Mouse (Mus musculus) midbrain, embryonic 16.5 days (tissue): ENCODE results near the gene Arid5a. TPM values are rescaled to one million over a fixed set of nuclear protein-coding genes. Genes with fewer than 3 reads are reported as not detected.

Source experiments
- ATAC-seq: fragments of 200-750 bp; cut with Nextera tagmentation; 2 replicates; pipeline ENCODE4 v1.8.0; 2017; ENCODE audit warnings: moderate TSS enrichment
- H3K27ac ChIP-seq: fragments of 300-500 bp; sonication (generic); 2 replicates; pipeline ENCODE4 v1.5.1; 2014; ENCODE audit warnings: mild to moderate bottlenecking, low read length, mixed read lengths
- H3K27me3 ChIP-seq: fragments of 300-500 bp; sonication (generic); 2 replicates; pipeline ENCODE4 v1.6.1; 2014; ENCODE audit warnings: low read depth, low read length, mixed read lengths; ENCODE audit not compliant: control insufficient read depth, insufficient read depth
- H3K36me3 ChIP-seq: fragments of 300-500 bp; sonication (generic); 2 replicates; pipeline ENCODE4 v1.6.1; 2014; ENCODE audit warnings: mild to moderate bottlenecking, low read length, moderate library complexity, mixed read lengths; ENCODE audit not compliant: control insufficient read depth, insufficient read depth
- H3K4me1 ChIP-seq: fragments of 300-500 bp; sonication (generic); 2 replicates; pipeline ENCODE4 v1.6.1; 2014; ENCODE audit warnings: mild to moderate bottlenecking, low read length, mixed read lengths; ENCODE audit not compliant: control insufficient read depth, insufficient read depth
- H3K4me2 ChIP-seq: fragments of 300-500 bp; sonication (generic); 2 replicates; pipeline ENCODE4 v1.6.1; 2014; ENCODE audit warnings: mild to moderate bottlenecking, low read length, mixed read lengths
- H3K4me3 ChIP-seq: fragments of 300-500 bp; sonication (generic); 2 replicates; pipeline ENCODE4 v1.5.1; 2014; ENCODE audit warnings: low read depth, mild to moderate bottlenecking, low read length, moderate library complexity, mixed read lengths
- H3K9ac ChIP-seq: fragments of 300-500 bp; sonication (generic); 2 replicates; pipeline ENCODE4 v1.6.1; 2014; ENCODE audit warnings: low read depth, low read length, mixed read lengths
- H3K9me3 ChIP-seq: fragments of 300-500 bp; sonication (generic); replicated peaks from 2 replicates; pipeline ENCODE4 v1.6.1; 2014; ENCODE audit warnings: mild to moderate bottlenecking, low read length, mixed read lengths; ENCODE audit not compliant: control insufficient read depth, poor library complexity, severe bottlenecking
- WGBS: fragments of 180-500 bp; shearing (Covaris S2); extraction: QIAGEN DNeasy Blood & Tissue Kit; methylation state at CpG from one replicate; pipeline ENCODE4 v1.1.7; 2014; 5-methylcytosine and 5-hydroxymethylcytosine counted together
- polyA plus RNA-seq: library from polyadenylated mRNA; unstranded; fragments of >200 nt; fragmentation: Nextera tagmentation; extraction: Ambion mirVana; gene quantifications from 2 replicates; pipeline ENCODE4 v1.2.1, GENCODE M21; 2015

The Arid5a gene
- polyA plus RNA-seq, 1 experiment from 2014 or later, result 2.8 TPM

DNA sequence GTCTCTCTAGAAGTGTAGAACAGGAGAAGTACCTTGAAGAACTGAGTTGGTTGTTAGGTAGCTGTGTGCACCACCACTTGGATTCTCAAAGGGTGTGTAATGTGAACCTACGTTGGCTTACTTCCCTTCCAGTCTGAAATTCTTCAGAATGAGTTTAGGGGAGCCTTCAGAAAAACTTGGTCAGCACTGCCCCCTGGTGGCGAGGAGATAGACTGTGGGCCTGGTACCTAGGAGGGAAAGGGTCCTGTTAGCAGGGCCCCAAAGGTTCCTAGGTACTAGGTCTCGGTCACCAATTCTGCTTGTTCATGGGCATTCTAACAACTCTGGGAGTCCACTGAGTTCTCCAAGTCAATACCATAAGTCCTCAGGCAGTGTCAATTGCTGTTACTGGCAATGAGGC, 28.3 kb upstream of the Arid5a start:
- Histone ChIP-seq H3K36me3 (no peaks in the 10 kb centered on the region), H3K4me1 (no peaks in the 10 kb centered on the region), H3K4me2 (no peak overlapping the region), H3K4me3 (no peak overlapping the region), H3K27ac (no peak overlapping the region), H3K9me3 (no peaks in the 10 kb centered on the region), H3K27me3 (no peaks in the 10 kb centered on the region), H3K9ac (no peak overlapping the region)
- ATAC-seq, result no peak
- 22% methylated on average over 3 of the region's 3 CpGs for WGBS

DNA sequence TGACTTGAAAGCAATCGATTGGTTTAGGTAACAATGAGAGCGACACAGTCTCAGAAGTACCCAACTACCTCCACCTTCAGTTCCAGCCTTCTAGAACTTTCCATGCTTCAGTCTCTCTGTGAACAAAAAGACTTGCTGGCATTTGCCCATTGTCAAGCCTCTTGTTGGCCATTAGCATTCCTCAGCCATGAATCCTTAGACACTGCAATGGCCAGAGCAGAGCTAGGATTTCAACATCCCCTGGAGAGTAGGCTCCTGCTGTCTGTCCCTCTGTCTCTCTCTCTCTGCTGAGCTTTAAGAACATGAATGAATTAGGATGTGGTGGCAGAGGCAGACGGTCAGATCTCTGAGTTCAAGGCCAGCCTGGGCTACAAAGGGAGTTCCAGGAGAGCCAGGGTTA, 26.6 kb upstream of the Arid5a start:
- Histone ChIP-seq H3K4me2 (no peak overlapping the region), H3K36me3 (no peaks in the 10 kb centered on the region), H3K9me3 (no peaks in the 10 kb centered on the region), H3K4me3 (no peak overlapping the region), H3K4me1 (no peaks in the 10 kb centered on the region), H3K9ac (no peak overlapping the region), H3K27ac (no peak overlapping the region), H3K27me3 (no peaks in the 10 kb centered on the region)
- no peak for ATAC-seq
- WGBS, result 87% methylated on average over 3 of the region's 3 CpGs

DNA sequence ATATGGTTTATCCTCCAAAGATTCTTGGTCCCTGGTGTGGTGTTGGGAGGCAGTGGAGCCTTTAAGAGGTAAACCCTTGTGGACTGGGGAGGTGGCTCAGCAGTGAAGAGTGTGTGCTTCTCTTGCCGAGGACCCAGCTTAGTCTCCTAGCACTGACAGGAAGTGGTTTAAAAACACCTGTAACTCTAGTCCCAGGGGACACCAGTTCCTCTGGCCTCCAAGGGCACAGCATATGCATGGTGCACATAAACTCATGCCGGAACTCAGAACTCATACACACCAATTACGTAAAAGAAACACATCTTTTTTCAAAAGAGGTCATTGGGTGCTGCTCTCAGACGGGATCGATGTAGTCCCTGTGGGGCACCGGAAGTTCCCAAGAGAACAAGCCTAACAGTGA, 25.7 kb upstream of the Arid5a start:
- 93% methylated on average over 6 of the region's 6 CpGs for WGBS

DNA sequence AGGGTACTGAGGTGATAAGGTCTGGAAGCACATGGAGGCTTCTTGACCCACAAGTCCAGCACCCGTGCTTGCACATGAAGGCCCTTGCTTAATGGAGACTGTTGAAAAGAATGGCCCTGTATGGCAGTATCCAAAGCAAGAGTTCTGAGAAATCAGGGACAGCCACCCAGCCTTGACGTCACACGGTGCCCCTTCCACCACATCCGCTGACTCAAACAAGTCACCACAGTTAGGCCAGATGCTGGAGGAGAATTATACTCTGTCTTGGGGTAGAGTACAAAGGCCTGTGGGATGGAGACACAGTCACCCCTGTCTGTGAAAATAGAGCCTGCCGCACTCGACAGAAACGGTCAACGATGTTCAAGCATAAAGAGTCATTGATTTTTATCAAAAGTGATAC, 14.1 kb upstream of the Arid5a start:
- Histone ChIP-seq H3K36me3 (no peaks in the 10 kb centered on the region), H3K27ac (no peak overlapping the region), H3K4me2 (no peak overlapping the region), H3K9me3 (no peaks in the 10 kb centered on the region), H3K9ac (no peak overlapping the region), H3K27me3 (no peaks in the 10 kb centered on the region; the same call in none of the 2 replicates), H3K4me3 (no peak overlapping the region), H3K4me1 (no peaks in the 10 kb centered on the region)
- 93% methylated on average over 8 of the region's 8 CpGs for WGBS
- ATAC-seq, result no peak

More for the DNA sequence above, 25.7 kb upstream of the Arid5a start:
- Histone ChIP-seq H3K4me1 (no peaks in the 10 kb centered on the region), H3K4me2 (no peak overlapping the region), H3K9ac (no peak overlapping the region), H3K36me3 (no peaks in the 10 kb centered on the region), H3K27me3 (no peaks in the 10 kb centered on the region), H3K27ac (no peak overlapping the region), H3K9me3 (no peaks in the 10 kb centered on the region), H3K4me3 (no peak overlapping the region)
- no peak for ATAC-seq

DNA sequence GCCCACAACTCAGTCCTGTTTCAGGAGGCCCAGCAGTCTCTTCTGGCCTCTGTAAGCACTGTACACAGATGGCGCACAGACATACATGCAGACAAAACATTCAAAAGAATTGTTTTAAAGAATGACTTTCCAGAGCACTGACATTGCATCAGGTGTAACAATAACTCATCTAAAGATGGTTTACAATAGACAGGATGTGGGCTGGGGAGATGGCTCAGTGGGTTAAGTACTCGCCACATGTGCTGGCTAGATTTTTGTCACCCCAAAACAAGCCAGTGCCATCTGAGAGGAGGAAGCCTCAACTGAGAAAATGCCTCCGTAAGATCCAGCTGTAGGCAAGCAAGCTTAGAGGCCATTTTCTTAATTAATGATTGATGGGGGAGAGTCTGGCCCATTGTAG, 13.1 kb upstream of the Arid5a start:
- Histone ChIP-seq H3K36me3 (no peaks in the 10 kb centered on the region), H3K4me2 (no peak overlapping the region), H3K9ac (no peak overlapping the region), H3K4me3 (no peak overlapping the region), H3K9me3 (no peaks in the 10 kb centered on the region), H3K4me1 (no peaks in the 10 kb centered on the region), H3K27ac (no peak overlapping the region), H3K27me3 (no peaks in the 10 kb centered on the region; the same call in none of the 2 replicates)
- no peak for ATAC-seq
- WGBS, result 87% methylated on average over 3 of the region's 3 CpGs

DNA sequence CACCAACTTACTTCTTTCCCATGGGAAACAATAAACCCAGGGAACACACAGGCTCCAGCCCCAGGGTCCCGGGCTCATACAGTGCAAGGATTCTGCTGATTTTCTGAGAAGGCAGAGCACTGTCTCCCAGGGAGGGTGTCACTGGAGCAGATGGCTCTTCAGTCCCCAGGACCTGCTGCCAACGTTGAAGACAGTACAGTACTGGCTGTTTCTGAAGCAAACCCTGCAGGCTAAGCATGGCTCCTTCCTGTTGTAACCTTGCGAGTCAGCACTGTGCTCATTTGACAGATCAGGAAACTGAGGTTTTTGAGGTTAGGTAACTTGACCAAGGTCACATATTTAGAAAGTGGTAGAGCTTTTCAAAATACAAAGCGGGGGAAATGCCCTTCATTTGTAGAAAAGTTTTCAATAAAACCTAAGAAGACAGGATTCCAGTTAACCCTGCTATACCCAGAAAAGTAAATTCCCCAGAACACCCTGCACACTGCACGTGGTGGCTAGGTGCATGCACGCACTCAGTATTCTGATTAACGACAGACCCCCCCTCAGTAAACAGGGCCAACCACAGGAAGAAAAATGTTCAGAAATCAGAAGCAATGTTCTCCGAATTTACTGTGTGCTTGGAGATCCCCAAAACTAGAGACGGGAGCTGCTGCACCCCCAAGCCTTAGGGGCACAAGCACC, 10.9 kb upstream of the Arid5a start:
- no peak overlapping the region for H3K9ac ChIP-seq
- no peaks in the 10 kb centered on the region for H3K36me3 ChIP-seq
- WGBS, result 76% methylated on average over 9 of the region's 9 CpGs
- no peak overlapping the region for H3K4me2 ChIP-seq
- H3K9me3 ChIP-seq, result no peaks in the 10 kb centered on the region
- no peaks in the 10 kb centered on the region; the same call in none of the 2 replicates for H3K27me3 ChIP-seq
- no peak overlapping the region for H3K27ac ChIP-seq
- ATAC-seq, result no peak
- H3K4me3 ChIP-seq, result no peak overlapping the region
- no peaks in the 10 kb centered on the region for H3K4me1 ChIP-seq

DNA sequence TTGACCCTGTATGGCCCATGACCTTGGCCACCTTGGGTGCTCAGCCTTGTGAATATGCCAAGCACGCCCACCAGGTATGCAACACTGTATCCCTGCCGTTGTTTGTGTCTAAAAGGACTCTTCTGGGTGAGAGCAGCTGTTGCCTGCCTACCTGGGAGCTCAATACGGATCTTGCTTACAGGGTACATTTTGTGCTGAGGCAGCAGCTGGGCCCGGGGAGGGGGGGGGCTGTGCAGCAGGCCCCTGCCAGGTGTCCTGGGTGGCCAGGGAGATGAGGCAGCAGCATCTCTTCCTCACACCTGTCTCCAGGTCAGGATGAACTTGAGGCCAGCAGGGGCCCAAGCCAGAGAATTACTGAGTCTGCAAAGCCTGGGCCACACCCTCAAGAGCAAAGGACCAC, 9.4 kb upstream of the Arid5a start:
- Histone ChIP-seq H3K9ac (no peak overlapping the region), H3K27ac (no peak overlapping the region), H3K27me3 (no peaks in the 10 kb centered on the region; the same call in none of the 2 replicates), H3K4me3 (no peak overlapping the region), H3K36me3 (no peaks in the 10 kb centered on the region), H3K4me2 (no peak overlapping the region), H3K4me1 (peaks cover 3% of the 10 kb centered on the region; the same call in 1 of the 2 replicates), H3K9me3 (no peaks in the 10 kb centered on the region)
- ATAC-seq, result no peak
- WGBS, result 82% methylated on average over 4 of the region's 4 CpGs

DNA sequence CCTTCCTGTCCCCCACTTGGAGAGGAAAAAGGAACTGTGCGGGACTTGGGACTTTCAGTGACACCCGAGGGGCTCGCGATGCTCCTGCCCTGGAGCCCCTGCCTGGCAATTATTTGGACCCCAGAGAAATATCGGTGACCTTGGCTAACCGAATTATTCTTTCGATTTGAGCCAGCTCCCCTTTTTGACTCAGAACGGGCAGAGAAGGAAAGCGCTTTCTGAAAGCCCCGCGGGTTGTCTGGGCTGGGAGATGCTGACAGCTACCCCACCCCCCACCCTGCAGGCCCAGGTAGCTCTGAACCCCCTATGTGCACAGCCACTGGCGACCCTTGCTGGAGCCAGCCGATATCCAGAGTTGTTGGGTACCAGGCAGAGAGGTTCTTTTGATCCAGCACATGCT, 8.4 kb upstream of the Arid5a start:
- Histone ChIP-seq H3K27ac (no peak overlapping the region), H3K4me3 (no peak overlapping the region), H3K9me3 (no peaks in the 10 kb centered on the region), H3K36me3 (no peaks in the 10 kb centered on the region), H3K27me3 (no peaks in the 10 kb centered on the region; the same call in none of the 2 replicates), H3K4me2 (no peak overlapping the region), H3K9ac (no peak overlapping the region), H3K4me1 (peaks cover 5% of the 10 kb centered on the region; the same call in 1 of the 2 replicates)
- 28% methylated on average over 13 of the region's 13 CpGs for WGBS
- no peak for ATAC-seq

DNA sequence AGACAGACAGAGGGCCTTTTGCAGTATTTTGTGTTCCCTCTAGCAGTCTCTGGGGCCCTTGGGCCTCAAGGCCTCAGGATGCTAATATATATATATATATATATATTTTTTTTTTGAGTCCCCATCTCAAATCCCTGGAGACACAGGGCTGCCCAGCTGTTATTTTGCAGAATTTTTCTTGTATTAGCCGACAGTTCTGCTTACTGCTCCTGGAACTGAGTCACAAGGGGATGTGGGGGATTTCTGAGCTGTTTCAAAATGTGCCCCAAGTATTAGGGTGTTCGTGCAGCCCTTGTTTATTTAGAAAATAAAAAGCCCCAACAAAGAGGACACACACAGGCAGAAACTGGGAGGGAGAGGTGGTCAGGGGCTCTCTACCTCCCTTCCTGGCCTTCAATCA, 7.9 kb upstream of the Arid5a start:
- ATAC-seq, result no peak
- no peak overlapping the region for H3K4me2 ChIP-seq
- H3K27ac ChIP-seq, result no peak overlapping the region
- H3K36me3 ChIP-seq, result no peaks in the 10 kb centered on the region
- no peaks in the 10 kb centered on the region; the same call in none of the 2 replicates for H3K27me3 ChIP-seq
- 55% methylated on average over 2 of the region's 2 CpGs for WGBS
- H3K4me3 ChIP-seq, result no peak overlapping the region
- no peak overlapping the region for H3K9ac ChIP-seq
- no peaks in the 10 kb centered on the region for H3K9me3 ChIP-seq
- peaks cover 5% of the 10 kb centered on the region; the same call in 1 of the 2 replicates for H3K4me1 ChIP-seq
